ENCODE assay signal across 11 mouse cellular contexts in genomic region chr12:111434164-111434744, GRCm38 (mm10). TPM values are rescaled to one million over a fixed set of nuclear protein-coding genes. Genes with fewer than 3 reads are reported as not detected.
DNase-seq lines count a peak whose midpoint lies in the region; ATAC-seq and TF ChIP-seq lines count a peak whose summit lies in the region.
"Had no signal": no experiment of that assay in that cellular context is flagged by ENCODE, and none has a peak within 500 bp of the region (broad histone marks: within the 10 kb centered on the region; RNA-seq: fewer than 3 reads in every experiment).

No protein-coding gene starts in this region.

- DNase-seq in liver, adult 2 months (ENCODE audit: extremely low read depth, low read depth, low spot score) = peak; percentile 87
- DNase-seq in liver = no peak
- DNase-seq in brain, embryonic 18.5 days (ENCODE audit: low read depth, low spot score) = peak; percentile 66
- no peak for DNase-seq in left cerebral cortex, postnatal 25 days (ENCODE audit: low spot score in 2 of 2)
- DNase-seq in layer of hippocampus, adult 2 months (ENCODE audit: low spot score in 2 of 2) = no peak
- DNase-seq: cerebellum, postnatal 36 days; lung, adult 2 months; right cerebral cortex, adult 18-20 months had no signal

- no peaks in the 10 kb centered on the region for H3K27me3 ChIP-seq in liver, adult 2 months (ENCODE audit: control insufficient read depth, insufficient read depth, low read length)
- H3K27me3 ChIP-seq in hindbrain, embryonic 15.5 days = peaks cover 22% of the 10 kb centered on the region
- peaks cover 35% of the 10 kb centered on the region for H3K27me3 ChIP-seq in midbrain, embryonic 15.5 days (replicated peaks)

- H3K9ac ChIP-seq in liver, adult 2 months (ENCODE audit: low read depth, low read length) = no peak overlapping the region
- H3K9ac ChIP-seq in hindbrain, embryonic 15.5 days = no peak overlapping the region
- H3K9ac ChIP-seq in midbrain, embryonic 15.5 days = no peak overlapping the region

- H3K36me3 ChIP-seq in liver, adult 2 months (ENCODE audit: control insufficient read depth, insufficient read depth, low read length) = no peaks in the 10 kb centered on the region
- no peaks in the 10 kb centered on the region for H3K36me3 ChIP-seq in hindbrain, embryonic 15.5 days
- no peaks in the 10 kb centered on the region for H3K36me3 ChIP-seq in midbrain, embryonic 15.5 days (replicated peaks)

- peak overlapping the region; percentile 35 for H3K4me2 ChIP-seq in hindbrain, embryonic 15.5 days
- peak overlapping the region; percentile 37 for H3K4me2 ChIP-seq in midbrain, embryonic 15.5 days

- H3K27ac ChIP-seq in liver, adult 2 months (replicated peaks; ENCODE audit: insufficient read depth, low read depth, low read length) = peak overlapping the region; percentile 25
- peak overlapping the region; percentile 73 for H3K27ac ChIP-seq in hindbrain, embryonic 15.5 days (replicated peaks)
- peak overlapping the region; percentile 81 for H3K27ac ChIP-seq in midbrain, embryonic 15.5 days
- H3K27ac ChIP-seq in layer of hippocampus, adult 2 months = no peak overlapping the region

- H3K4me1 ChIP-seq in liver, adult 2 months (ENCODE audit: control insufficient read depth, insufficient read depth, low read length) = peaks cover 26% of the 10 kb centered on the region
- H3K4me1 ChIP-seq in hindbrain, embryonic 15.5 days (replicated peaks) = peaks cover 31% of the 10 kb centered on the region
- peaks cover 32% of the 10 kb centered on the region for H3K4me1 ChIP-seq in midbrain, embryonic 15.5 days

- H3K4me3 ChIP-seq in liver, adult 2 months (ENCODE audit: insufficient read depth, low read depth, low read length) = no peak overlapping the region
- no peak overlapping the region for H3K4me3 ChIP-seq in hindbrain, embryonic 15.5 days
- no peak overlapping the region for H3K4me3 ChIP-seq in midbrain, embryonic 15.5 days
- no peak overlapping the region for H3K4me3 ChIP-seq in layer of hippocampus, adult 2 months

- TF ChIP-seq CTCF in liver, adult 2 months (IDR thresholded peaks at IDR 0.05; ENCODE audit: low read depth, low read length) = no peak
- TF ChIP-seq CTCF in layer of hippocampus, adult 2 months (conservative IDR thresholded peaks at IDR 0.05) = no peak

- no peaks in the 10 kb centered on the region for H3K9me3 ChIP-seq in hindbrain, embryonic 15.5 days
- H3K9me3 ChIP-seq in midbrain, embryonic 15.5 days = no peaks in the 10 kb centered on the region

- WGBS in liver, adult 2 months = 24% methylated on average over 7 of the region's 7 CpGs
- WGBS in hindbrain, embryonic 15.5 days = 21% methylated on average over 6 of the region's 7 CpGs
- WGBS in midbrain, embryonic 15.5 days = 24% methylated on average over 6 of the region's 7 CpGs

- intact Hi-C loops in left cerebral cortex, postnatal 25 days (cut with DNase I) = no loop called here

- ATAC-seq in hindbrain, embryonic 15.5 days (ENCODE audit: low FRiP score, low read depth) = peak; percentile 82
- peak; percentile 93 for ATAC-seq in midbrain, embryonic 15.5 days (replicated peaks)

- no peaks in the 10 kb centered on the region for H3K79me2 ChIP-seq in liver, adult 2 months (ENCODE audit: control insufficient read depth, insufficient read depth, low read length)

- TF ChIP-seq POLR2A in liver, adult 2 months (IDR thresholded peaks at IDR 0.05; ENCODE audit: extremely low read depth, insufficient read depth, low read length) = no peak

RNA-seq across cellular contexts. Expression of gene Tnfaip2, which starts 8.0 kb away (rescaled TPM):
- 10.0 and 14.6 TPM in 2 replicates for total RNA-seq in liver, adult 2 months (2014; rRNA removed)
- 28.9 and 29.1 TPM in 2 replicates for polyA plus RNA-seq in liver, adult 2 months (2012; rRNA removed)
- 0.49 and 1.6 TPM in 2 replicates for polyA plus RNA-seq in hindbrain, embryonic 15.5 days (2015; fragmentation: Nextera tagmentation; extraction: Ambion mirVana)
- 0.38 and 1.3 TPM in 2 replicates for polyA plus RNA-seq in midbrain, embryonic 15.5 days (2015; fragmentation: Nextera tagmentation; extraction: Ambion mirVana)
- under 1 TPM; 0.53 to 0.66 TPM for total RNA-seq in left cerebral cortex, postnatal 25 days (2021)
- under 1 TPM; 0.59 to 0.76 TPM for total RNA-seq in layer of hippocampus, adult 2 months (2021)

RNA-seq across cellular contexts. Expression of gene Exoc3l4, which starts 17.4 kb away (rescaled TPM):
- total RNA-seq in liver, adult 2 months (2014; rRNA removed) = 1.0 and 1.2 TPM in 2 replicates
- 3.0 and 3.4 TPM in 2 replicates for polyA plus RNA-seq in liver, adult 2 months (2012; rRNA removed)
- polyA plus RNA-seq in hindbrain, embryonic 15.5 days (2015; fragmentation: Nextera tagmentation; extraction: Ambion mirVana) = 2.2 and 2.9 TPM in 2 replicates
- polyA plus RNA-seq in midbrain, embryonic 15.5 days (2015; fragmentation: Nextera tagmentation; extraction: Ambion mirVana) = 1.9 and 2.8 TPM in 2 replicates
- total RNA-seq in left cerebral cortex, postnatal 25 days (2021) = 1 to 10 TPM in 1 of 2 experiments, under 1 TPM in 1; 0.85 to 1.3 TPM
- total RNA-seq in layer of hippocampus, adult 2 months (2021) = 1 to 10 TPM; 4.5 to 6.3 TPM

RNA-seq across cellular contexts. Expression of gene Lbhd2, which starts 27.6 kb away (rescaled TPM):
- not detected in 2 replicates for total RNA-seq in liver, adult 2 months (2014; rRNA removed)
- polyA plus RNA-seq in liver, adult 2 months (2012; rRNA removed) = not detected in 2 replicates
- polyA plus RNA-seq in hindbrain, embryonic 15.5 days (2015; fragmentation: Nextera tagmentation; extraction: Ambion mirVana) = 1.6 and 1.9 TPM in 2 replicates
- 3.2 and 3.5 TPM in 2 replicates for polyA plus RNA-seq in midbrain, embryonic 15.5 days (2015; fragmentation: Nextera tagmentation; extraction: Ambion mirVana)
- total RNA-seq in left cerebral cortex, postnatal 25 days (2021) = 1 to 10 TPM; 1.5 to 2.5 TPM
- total RNA-seq in layer of hippocampus, adult 2 months (2021) = 1 to 10 TPM; 1.2 to 1.4 TPM
- total RNA-seq: heart, postnatal 10 days had no signal
- polyA plus RNA-seq: lung, adult 2 months had no signal

RNA-seq across cellular contexts. Expression of gene Gm266, which starts 51.4 kb away (rescaled TPM):
- total RNA-seq in liver, adult 2 months (2014; rRNA removed) = not detected in 2 replicates
- polyA plus RNA-seq in liver, adult 2 months (2012; rRNA removed) = not detected in 2 replicates
- polyA plus RNA-seq in hindbrain, embryonic 15.5 days (2015; fragmentation: Nextera tagmentation; extraction: Ambion mirVana) = 3.1 and 3.4 TPM in 2 replicates
- 1.6 and 1.8 TPM in 2 replicates for polyA plus RNA-seq in midbrain, embryonic 15.5 days (2015; fragmentation: Nextera tagmentation; extraction: Ambion mirVana)
- 1 to 10 TPM; 3.2 to 4.5 TPM for total RNA-seq in left cerebral cortex, postnatal 25 days (2021)
- 1 to 10 TPM; 5.2 to 6.1 TPM for total RNA-seq in layer of hippocampus, adult 2 months (2021)

RNA-seq across cellular contexts. Expression of gene Cdc42bpb, which starts 56.7 kb away (rescaled TPM):
- total RNA-seq in liver, adult 2 months (2014; rRNA removed) = 19.5 and 28.7 TPM in 2 replicates
- polyA plus RNA-seq in liver, adult 2 months (2012; rRNA removed) = 96.3 and 122 TPM in 2 replicates
- 41.2 and 42.4 TPM in 2 replicates for polyA plus RNA-seq in hindbrain, embryonic 15.5 days (2015; fragmentation: Nextera tagmentation; extraction: Ambion mirVana)
- polyA plus RNA-seq in midbrain, embryonic 15.5 days (2015; fragmentation: Nextera tagmentation; extraction: Ambion mirVana) = 44.7 and 44.9 TPM in 2 replicates
- 100 to 1,000 TPM; 133 TPM for total RNA-seq in left cerebral cortex, postnatal 25 days (2021)
- total RNA-seq in layer of hippocampus, adult 2 months (2021) = 100 to 1,000 TPM; 113 to 122 TPM

Comparison
In these comparisons a context has a peak if more than half of its experiments do, and no peak if none do; other contexts are left out.
1. DNase-seq: peak in liver, adult 2 months (single experiment) and brain, embryonic 18.5 days (single experiment); none in liver (single experiment), left cerebral cortex, postnatal 25 days (0 of 2) and layer of hippocampus, adult 2 months (0 of 2).